Mouse (Mus musculus): ENCODE data around the gene Dpm3. TPM values are rescaled to one million over a fixed set of nuclear protein-coding genes. Genes with fewer than 3 reads are reported as not detected.

Dpm3 gene
- total RNA-seq, 2 experiments from 2014 or later, result 108 TPM

Small RNA genes within 50 kb of the gene (microRNA-seq; reads per million reads assigned to microRNA genes)
- gene Mir92b, result 92.3 reads per million, percentile 45 among the genes with 10 or more reads in this experiment

Other genes starting within 250 kb of the Dpm3 start
- 10 to 100 TPM; 21.9 to 27.4 TPM for gene Rusc1, start 166.0 kb upstream of the Dpm3 start, total RNA-seq (2021)
- gene Gm43738, start 158.3 kb upstream of the Dpm3 start, total RNA-seq (2021), result not detected
- 10 to 100 TPM; 79.4 to 85.0 TPM for gene Fdps, start 157.4 kb upstream of the Dpm3 start, total RNA-seq (2021)
- 10 to 100 TPM; 11.2 to 24.5 TPM for gene Pklr, start 123.2 kb upstream of the Dpm3 start, total RNA-seq (2021)
- 10 to 100 TPM; 15.0 to 17.8 TPM for gene Hcn3, start 99.2 kb upstream of the Dpm3 start, total RNA-seq (2021)
- gene Clk2, start 94.6 kb upstream of the Dpm3 start, total RNA-seq (2021), result 100 to 1,000 TPM; 103 TPM
- gene Scamp3, start 81.9 kb upstream of the Dpm3 start, total RNA-seq (2021), result 100 to 1,000 TPM; 114 to 122 TPM
- gene Fam189b, start 76.2 kb upstream of the Dpm3 start, total RNA-seq (2021), result 10 to 100 TPM; 27.2 to 34.1 TPM
- gene Gba, start 56.4 kb upstream of the Dpm3 start, total RNA-seq (2021), result 10 to 100 TPM; 60.8 to 61.2 TPM
- gene Thbs3, start 44.2 kb upstream of the Dpm3 start, total RNA-seq (2021), result 10 to 100 TPM; 31.1 to 36.7 TPM
- gene Mtx1, start 32.3 kb upstream of the Dpm3 start, total RNA-seq (2021), result 100 to 1,000 TPM; 179 to 182 TPM
- gene Muc1, start 30.3 kb upstream of the Dpm3 start, total RNA-seq (2021), result 1 to 10 TPM; 1.2 to 8.9 TPM
- 100 to 1,000 TPM; 120 to 130 TPM for gene Krtcap2, start 13.4 kb upstream of the Dpm3 start, total RNA-seq (2021)
- 1 to 10 TPM; 3.4 to 4.9 TPM for gene Trim46, start 13.0 kb upstream of the Dpm3 start, total RNA-seq (2021)
- gene Slc50a1, start 11.2 kb downstream of the Dpm3 start, total RNA-seq (2021), result 10 to 100 TPM; 62.4 to 63.1 TPM
- 10 to 100 TPM; 32.1 to 35.2 TPM for gene Efna1, start 21.8 kb downstream of the Dpm3 start, total RNA-seq (2021)
- 1 to 10 TPM in 1 of 2 experiments, under 1 TPM in 1; 0.84 to 1.6 TPM for gene Efna3, start 63.6 kb downstream of the Dpm3 start, total RNA-seq (2021)
- 1 to 10 TPM; 3.3 to 6.1 TPM for gene Efna4, start 78.7 kb downstream of the Dpm3 start, total RNA-seq (2021)
- gene Adam15, start 90.6 kb downstream of the Dpm3 start, total RNA-seq (2021), result 10 to 100 TPM; 60.7 to 74.6 TPM
- gene Dcst2, start 102.6 kb downstream of the Dpm3 start, total RNA-seq (2021), result under 1 TPM; 0.25 to 0.48 TPM
- 1 to 10 TPM in 1 of 2 experiments, under 1 TPM in 1; 0.81 to 1.2 TPM for gene Dcst1, start 105.9 kb downstream of the Dpm3 start, total RNA-seq (2021)
- gene Zbtb7b, start 135.4 kb downstream of the Dpm3 start, total RNA-seq (2021), result 10 to 100 TPM; 41.8 to 47.2 TPM
- gene Lenep, start 143.4 kb downstream of the Dpm3 start, total RNA-seq (2021), result not detected
- 10 to 100 TPM; 30.9 to 36.8 TPM for gene Flad1, start 152.5 kb downstream of the Dpm3 start, total RNA-seq (2021)
- 10 to 100 TPM; 64.2 to 66.3 TPM for gene Cks1b, start 159.0 kb downstream of the Dpm3 start, total RNA-seq (2021)
- gene Shc1, start 159.1 kb downstream of the Dpm3 start, total RNA-seq (2021), result 100 to 1,000 TPM; 142 to 145 TPM
- 10 to 100 TPM; 43.0 to 44.3 TPM for gene Pygo2, start 170.9 kb downstream of the Dpm3 start, total RNA-seq (2021)
- 10 to 100 TPM; 58.7 to 58.8 TPM for gene Pbxip1, start 177.3 kb downstream of the Dpm3 start, total RNA-seq (2021)
- 10 to 100 TPM; 14.9 to 17.3 TPM for gene Pmvk, start 195.2 kb downstream of the Dpm3 start, total RNA-seq (2021)